Mouse (Mus musculus) adrenal gland, adult 2 months (tissue): ENCODE data around the gene Hba-a2. TPM values are rescaled to one million over a fixed set of nuclear protein-coding genes. Genes with fewer than 3 reads are reported as not detected.
"Not testable (repeated sequence)": the region's sequence is repeated elsewhere in the genome, so short reads cannot be mapped to it uniquely, and the experiment has no call there.

Experiments
- DNase-seq: peaks from one replicate; pipeline ENCODE4 v3.0.0; 2021
- polyA plus RNA-seq: library from polyadenylated mRNA; depleted of rRNA; stranded (reverse); fragments of >200 nt; gene quantifications from 2 replicates; pipeline ENCODE4 v1.2.3, GENCODE M21; 2012
- total RNA-seq, 2 experiments: library from RNA; stranded (reverse); gene quantifications; 2 replicates each; pipeline ENCODE4 v1.2.3; 2021

The Hba-a2 gene
- total and polyA plus RNA-seq, 3 experiments, result 1,571 to 1,770 (median 1,707) TPM

GRCm38 (mm10) chr11:32283091-32283777, 13.1 kb upstream of the Hba-a2 start, which contains the start of gene Hba-a1:
TSS of gene Hba-a1 (plus strand) at chr11:32283511.
- not testable (repeated sequence) for DNase-seq

DNA sequence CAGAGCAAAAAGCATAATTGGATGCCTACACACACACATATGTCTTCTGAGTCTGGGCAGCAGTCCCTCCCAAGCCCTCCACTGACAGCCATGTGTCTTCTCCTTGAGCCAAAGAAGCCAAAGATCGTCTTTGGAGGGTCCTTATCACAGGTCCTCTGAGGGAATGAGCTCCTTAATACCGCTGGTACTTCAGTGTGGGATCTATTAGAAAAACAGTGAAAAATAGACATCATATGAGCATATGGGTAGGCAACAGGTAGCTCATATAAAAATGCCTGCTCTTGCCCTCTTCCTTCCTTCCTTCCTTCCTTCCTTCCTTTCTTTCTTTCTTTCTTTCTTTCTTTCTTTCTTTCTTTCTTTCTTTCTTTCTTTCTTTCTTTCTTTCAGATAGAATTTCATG, 11.7 kb upstream of the Hba-a2 start:
- not testable (repeated sequence) for DNase-seq

- DNase-seq, result no peak
Measured at GRCm38 (mm10) chr11:32285031-32285775, 11.1 kb upstream of the Hba-a2 start.

GRCm38 (mm10) chr11:32285887-32286286, 10.4 kb upstream of the Hba-a2 start:
- DNase-seq, result not testable (repeated sequence)

GRCm38 (mm10) chr11:32286695-32287492, 9.4 kb upstream of the Hba-a2 start, which contains the start of gene Hbq1b:
TSS of gene Hbq1b (plus strand) at chr11:32286965.
- DNase-seq, result peak; percentile 81

GRCm38 (mm10) chr11:32287493-32287825, 8.8 kb upstream of the Hba-a2 start:
- DNase-seq, result no peak

DNA sequence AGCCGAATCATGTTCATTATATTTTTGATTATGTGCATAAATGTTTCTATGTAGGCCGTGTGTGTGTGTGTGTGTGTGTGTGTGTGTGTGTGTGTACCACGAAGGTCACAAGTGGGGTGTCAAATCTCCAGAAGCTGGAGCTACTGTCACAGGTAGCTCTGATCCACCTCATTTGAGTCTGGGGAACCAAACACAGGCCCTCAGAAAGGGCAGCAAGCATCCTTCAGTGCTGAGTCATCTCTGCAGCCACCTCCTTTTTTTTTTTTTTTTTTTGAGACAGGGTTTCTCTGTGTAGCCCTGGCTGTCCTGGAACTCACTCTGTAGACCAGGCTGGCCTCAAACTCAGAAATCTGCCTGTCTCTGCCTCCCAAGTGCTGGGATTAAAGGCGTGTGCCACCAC, 3.5 kb upstream of the Hba-a2 start:
- DNase-seq, result not testable (repeated sequence)

DNA sequence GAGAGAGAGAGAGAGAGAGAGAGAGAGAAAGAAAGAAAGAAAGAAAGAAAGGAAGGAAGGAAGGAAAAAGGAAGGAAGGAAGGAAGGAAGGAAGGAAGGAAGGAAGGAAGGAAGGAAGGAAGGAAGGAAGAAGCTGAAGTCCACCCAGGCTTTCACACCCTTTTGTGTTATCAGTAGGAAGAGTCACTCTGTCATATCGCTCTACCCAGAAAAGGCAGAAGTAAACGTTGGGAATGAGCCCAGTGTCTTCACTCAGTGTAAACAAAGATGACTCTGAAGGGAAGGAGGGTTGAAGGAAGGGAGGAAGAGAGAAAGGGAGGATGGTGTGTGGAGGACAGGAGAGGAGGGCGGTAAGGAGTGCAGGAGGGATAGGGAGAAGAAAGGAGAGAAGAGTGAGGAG, 2.8 kb upstream of the Hba-a2 start:
- DNase-seq, result not testable (repeated sequence)

GRCm38 (mm10) chr11:32297417-32297816, 1.1 kb downstream of the Hba-a2 start:
- DNase-seq, result not testable (repeated sequence)

- no peak for DNase-seq
Measured at GRCm38 (mm10) chr11:32297866-32298531, 1.7 kb downstream of the Hba-a2 start.

DNA sequence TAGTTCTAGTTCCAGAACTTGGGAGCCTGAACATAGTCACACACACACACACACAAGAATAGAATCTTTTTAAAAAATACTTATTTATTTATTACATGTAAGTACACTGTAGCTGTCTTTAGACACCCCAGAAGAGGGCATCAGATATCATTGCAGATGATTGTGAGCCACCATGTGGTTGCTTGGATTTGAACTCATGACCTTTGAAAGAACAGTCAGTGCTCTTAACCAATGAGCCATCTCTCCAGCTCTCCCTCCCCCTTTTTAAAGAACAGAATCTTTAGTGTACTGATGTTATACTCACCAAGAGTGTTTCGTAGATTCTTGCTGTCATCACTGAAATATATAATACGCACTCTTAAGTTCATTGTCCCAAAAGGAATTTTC, 2.2 kb downstream of the Hba-a2 start:
- DNase-seq, result no peak

- DNase-seq, result peak; percentile 55
Measured at GRCm38 (mm10) chr11:32299865-32300264, 3.6 kb downstream of the Hba-a2 start, which contains the start of gene Hbq1a. TSS of gene Hbq1a (plus strand) at chr11:32300069.

DNA sequence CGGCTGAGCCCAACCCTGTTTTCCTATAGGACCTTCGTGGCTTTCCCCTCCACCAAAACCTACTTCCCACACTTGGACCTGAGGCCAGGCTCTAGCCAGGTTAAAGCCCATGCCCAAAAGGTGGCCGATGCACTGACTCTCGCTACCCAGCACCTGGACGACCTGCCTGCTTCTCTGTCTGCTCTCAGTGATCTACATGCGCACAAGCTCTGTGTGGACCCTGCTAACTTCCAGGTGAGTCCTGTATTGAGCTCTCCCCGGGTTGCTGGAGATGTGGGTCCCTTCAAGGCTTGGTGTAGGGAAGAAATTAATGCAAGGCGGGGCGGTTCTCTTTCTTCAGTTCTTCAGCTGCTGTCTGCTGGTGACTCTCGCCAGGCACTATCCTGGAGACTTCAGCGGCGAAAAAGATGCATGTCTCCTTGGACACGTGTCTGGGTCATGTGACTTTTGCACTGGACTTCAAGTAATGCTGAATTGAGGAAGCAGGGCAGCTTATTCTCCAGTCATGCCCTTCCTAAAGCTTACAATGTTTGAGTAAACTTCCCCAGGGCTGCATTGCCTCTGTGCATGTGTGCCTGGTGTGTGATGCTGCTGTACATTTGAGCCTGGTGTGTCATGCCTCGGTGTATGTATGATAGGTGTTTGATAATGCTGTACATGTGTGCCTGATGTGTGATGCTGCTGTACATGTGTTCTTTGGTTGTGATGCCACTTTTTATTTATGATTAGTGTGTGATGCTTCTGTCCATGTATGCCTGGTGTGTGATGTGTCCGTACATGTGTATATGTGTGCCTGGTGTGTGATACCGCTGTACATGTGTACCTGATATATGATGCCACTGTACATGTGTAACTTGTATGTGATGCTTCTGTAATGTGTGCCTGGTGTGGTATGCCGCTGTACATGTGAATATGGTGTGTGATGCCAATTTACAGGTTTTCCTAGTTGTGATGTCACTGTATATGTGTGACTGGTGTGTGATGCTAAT, 4.3 kb downstream of the Hba-a2 start:
- no peak for DNase-seq

- no peak for DNase-seq
Measured at GRCm38 (mm10) chr11:32301506-32301905, 5.2 kb downstream of the Hba-a2 start.

DNA sequence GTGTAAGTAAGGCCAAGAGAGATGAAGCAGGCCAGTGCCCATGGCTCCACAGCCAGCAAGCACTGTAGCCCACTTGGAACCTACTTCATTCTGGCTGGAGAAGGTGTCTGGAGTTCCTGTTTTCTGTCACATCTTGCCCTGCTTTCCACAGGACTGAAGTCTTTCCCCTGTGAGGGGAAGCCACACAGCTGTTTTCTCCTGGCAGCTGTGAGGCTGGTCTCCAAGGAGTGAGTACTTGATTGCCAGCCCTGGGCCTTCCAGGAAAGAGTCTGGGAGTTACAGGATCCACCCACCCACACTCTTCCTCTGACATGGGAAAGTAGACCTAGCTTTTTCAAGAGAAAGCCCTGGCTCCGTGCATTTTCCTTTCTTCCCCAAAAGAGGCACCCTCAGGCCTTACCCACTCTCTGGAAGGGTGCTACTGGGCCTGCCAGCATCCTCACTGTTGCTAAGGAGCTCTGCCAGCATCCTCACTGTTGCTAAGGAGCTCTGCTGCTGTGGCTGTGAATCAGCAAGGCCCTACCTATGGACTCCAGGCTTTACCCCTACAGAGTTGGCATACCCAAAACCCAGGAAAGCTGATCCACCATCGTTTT, 6.6 kb downstream of the Hba-a2 start:
- DNase-seq, result no peak

DNA sequence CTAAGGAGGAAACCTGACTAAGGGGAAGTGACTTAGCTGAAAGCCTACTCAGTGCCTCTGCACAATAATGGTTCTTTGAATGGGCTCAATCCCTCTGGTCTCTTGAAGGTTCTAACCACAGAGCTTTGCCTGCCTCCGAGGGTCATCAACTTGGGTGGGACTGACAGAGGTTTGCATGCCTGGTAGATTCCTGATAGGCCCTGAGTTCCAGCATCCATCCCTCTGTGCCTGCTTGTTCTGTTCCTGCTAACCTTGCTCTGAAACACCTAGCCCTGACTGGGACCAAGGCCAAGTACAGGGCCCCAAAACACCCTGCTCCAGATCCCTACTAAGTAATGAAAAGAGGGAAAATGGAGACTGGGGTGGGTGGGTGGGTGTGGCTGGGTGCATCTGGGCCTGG, 7.2 kb downstream of the Hba-a2 start:
- DNase-seq, result no peak

- DNase-seq, result no peak
Measured at GRCm38 (mm10) chr11:32307006-32307405, 10.7 kb downstream of the Hba-a2 start.

- DNase-seq, result no peak
Measured at GRCm38 (mm10) chr11:32309446-32309845, 13.2 kb downstream of the Hba-a2 start.

GRCm38 (mm10) chr11:32309928-32310327, 13.6 kb downstream of the Hba-a2 start:
- no peak for DNase-seq

DNA sequence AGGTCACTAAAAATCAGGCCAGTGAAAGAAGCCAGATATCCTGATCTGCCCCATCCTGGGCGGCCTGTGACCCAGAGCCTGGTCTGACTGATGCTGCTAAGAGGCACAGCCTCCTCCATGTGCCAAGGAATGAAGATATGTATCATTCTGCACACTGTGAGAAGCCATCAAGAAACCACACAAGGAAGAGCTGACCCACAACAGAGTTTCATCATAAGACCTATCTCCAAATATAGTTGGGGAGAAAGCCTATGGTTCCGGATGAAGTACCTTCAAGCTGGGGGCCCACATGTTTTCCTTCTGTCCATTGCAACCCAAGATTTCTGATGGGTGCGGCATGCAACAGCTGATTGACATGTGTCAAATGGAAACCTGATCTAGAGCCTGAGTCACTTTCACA, 19.7 kb downstream of the Hba-a2 start:
- no peak for DNase-seq
